Mouse (Mus musculus): ENCODE results near the gene Olfr61. TPM values are rescaled to one million over a fixed set of nuclear protein-coding genes. Genes with fewer than 3 reads are reported as not detected.

Gene Olfr61
- polyA plus RNA-seq (2012; rRNA removed): not detected in 2 replicates

GRCm38 (mm10) chr7:140628670-140629069, at the start of gene Olfr61:
TSS of gene Olfr61 (plus strand) at chr7:140628970.

DNA sequence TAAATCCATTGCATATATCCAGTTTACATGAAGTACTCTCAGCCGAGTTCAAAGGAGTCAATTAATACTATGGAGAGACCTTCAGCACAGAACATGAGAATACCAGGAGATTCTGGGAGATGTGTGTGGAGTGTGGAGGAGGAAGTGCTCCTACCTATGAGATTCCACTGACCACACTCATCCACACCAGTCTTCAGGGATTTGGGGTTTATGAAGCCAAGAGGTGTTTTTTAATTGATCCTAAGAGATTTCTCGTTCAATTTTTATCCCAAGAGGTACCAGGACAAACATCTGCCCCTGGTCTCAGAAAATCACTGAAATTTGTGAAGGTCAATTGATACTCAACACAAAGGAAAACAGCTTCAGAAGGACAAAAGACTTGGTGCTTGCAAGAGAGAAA, 27.8 kb upstream of the Olfr61 start, which contains the start of gene Olfr46:
Olfr46 (plus strand) TSS at position 301 of the 400 bp plus-strand sequence.

DNA sequence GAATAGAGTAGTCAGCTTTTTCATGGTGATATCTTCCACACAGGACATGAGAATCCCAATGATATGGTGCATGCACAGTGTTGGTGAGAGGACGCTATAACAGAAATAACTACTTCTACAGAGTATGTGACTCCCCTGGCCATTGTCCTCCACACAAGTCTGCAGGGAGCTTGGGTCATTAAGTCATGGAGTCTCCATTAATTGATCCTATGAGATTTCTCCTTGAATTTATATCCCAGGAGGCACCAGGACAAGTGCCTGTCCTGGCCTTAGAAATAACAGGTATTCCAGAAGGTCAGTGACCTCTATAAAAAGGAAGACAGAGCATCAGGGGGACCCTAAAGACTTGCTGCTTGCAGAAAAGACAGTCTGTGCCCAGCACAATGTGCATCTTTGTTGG, 17.4 kb downstream of the Olfr61 start, which contains the start of gene Olfr53:
Olfr53 (plus strand) TSS at position 301 of the 400 bp plus-strand sequence.

GRCm38 (mm10) chr7:140659630-140660029, 30.9 kb downstream of the Olfr61 start, which contains the start of gene Olfr539:
TSS of gene Olfr539 (plus strand) at chr7:140659930.

DNA sequence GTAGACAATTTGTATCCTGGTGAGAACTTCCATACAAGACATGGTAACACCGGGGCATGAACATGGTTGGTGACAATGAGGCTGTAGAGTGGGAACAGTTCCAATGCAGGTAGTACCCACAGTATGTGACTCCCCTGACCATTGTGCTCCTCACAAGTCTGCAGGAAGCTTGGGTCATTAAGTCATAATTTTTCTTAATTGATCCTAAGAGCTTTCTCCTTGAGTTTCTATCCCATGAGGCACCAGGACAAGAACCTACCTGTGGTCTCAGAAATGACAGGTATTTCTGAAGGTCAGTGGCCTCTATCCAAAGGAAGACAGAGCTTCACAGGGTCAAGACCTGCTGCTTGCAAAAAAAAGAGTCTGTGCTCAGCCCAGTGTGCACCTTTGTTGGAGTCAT, 52.9 kb downstream of the Olfr61 start, which contains the start of gene Olfr45:
Olfr45 (plus strand) TSS at position 301 of the 400 bp plus-strand sequence.

Other genes with a start within 250 kb of the Olfr61 start
- gene Olfr531, start 226.1 kb upstream of the Olfr61 start, polyA plus RNA-seq (2012; rRNA removed): not detected in 2 replicates
- gene Olfr532, start 207.3 kb upstream of the Olfr61 start, polyA plus RNA-seq (2012; rRNA removed): not detected in 2 replicates
- gene Olfr533, start 165.6 kb upstream of the Olfr61 start, polyA plus RNA-seq (2012; rRNA removed): not detected in 2 replicates
- not detected in 2 replicates for gene Olfr535, start 144.8 kb upstream of the Olfr61 start, polyA plus RNA-seq (2012; rRNA removed)
- gene Olfr536, start 121.6 kb upstream of the Olfr61 start, polyA plus RNA-seq (2012; rRNA removed): not detected in 2 replicates
- gene Olfr538, start 61.1 kb upstream of the Olfr61 start, polyA plus RNA-seq (2012; rRNA removed): not detected in 2 replicates
- not detected in 2 replicates for gene Olfr46, start 27.7 kb upstream of the Olfr61 start, polyA plus RNA-seq (2012; rRNA removed)
- gene Olfr53, start 17.5 kb downstream of the Olfr61 start, polyA plus RNA-seq (2012; rRNA removed): not detected in 2 replicates
- not detected in 2 replicates for gene Olfr539, start 31.0 kb downstream of the Olfr61 start, polyA plus RNA-seq (2012; rRNA removed)
- not detected in 2 replicates for gene Olfr45, start 53.0 kb downstream of the Olfr61 start, polyA plus RNA-seq (2012; rRNA removed)
- not detected in 2 replicates for gene Olfr541, start 68.3 kb downstream of the Olfr61 start, polyA plus RNA-seq (2012; rRNA removed)
- gene Cyp2e1, start 134.8 kb downstream of the Olfr61 start, polyA plus RNA-seq (2012; rRNA removed): 8.3 and 9.5 TPM in 2 replicates
- 0.14 and 0.26 TPM in 2 replicates for gene Syce1, start 158.9 kb downstream of the Olfr61 start, polyA plus RNA-seq (2012; rRNA removed)
- 0.12 and 0.23 TPM in 2 replicates for gene Zfp941, start 193.2 kb downstream of the Olfr61 start, polyA plus RNA-seq (2012; rRNA removed)
- 22.0 and 24.3 TPM in 2 replicates for gene Urah, start 206.0 kb downstream of the Olfr61 start, polyA plus RNA-seq (2012; rRNA removed)
- 5.0 and 5.1 TPM in 2 replicates for gene Scgb1c1, start 216.6 kb downstream of the Olfr61 start, polyA plus RNA-seq (2012; rRNA removed)
- gene Odf3, start 218.8 kb downstream of the Olfr61 start, polyA plus RNA-seq (2012; rRNA removed): 0.28 and 0.41 TPM in 2 replicates
- not detected in 2 replicates for gene Gm45785, start 227.4 kb downstream of the Olfr61 start, polyA plus RNA-seq (2012; rRNA removed)
- 136 and 146 TPM in 2 replicates for gene Ric8a, start 228.0 kb downstream of the Olfr61 start, polyA plus RNA-seq (2012; rRNA removed)
- gene Bet1l, start 228.6 kb downstream of the Olfr61 start, polyA plus RNA-seq (2012; rRNA removed): 27.1 and 32.9 TPM in 2 replicates